Mouse (Mus musculus) MEL (cell line): ENCODE results near the gene Ndufv1. TPM values are rescaled to one million over a fixed set of nuclear protein-coding genes. Genes with fewer than 3 reads are reported as not detected.

Source experiments
- DNase-seq: peaks from one replicate; pipeline ENCODE4 v3.0.0; 2011; ENCODE audit warnings: low read depth, low spot score
- H3K27ac ChIP-seq: 2 replicates; pipeline ENCODE4 v1.5.1; 2012; ENCODE audit warnings: low read depth, mild to moderate bottlenecking, control low read depth, low read length, moderate library complexity; ENCODE audit not compliant: control insufficient read depth
- H3K27me3 ChIP-seq, 2 experiments: fragments of 150-350 bp in 1 of 2; sonication (generic) in 1 of 2; 2 replicates each; pipeline ENCODE4 v1.6.1; 2012; ENCODE audit warnings: low read length in 2 of 2, mild to moderate bottlenecking in 2 of 2, improper control_type of control experiment in 1 of 2, moderate library complexity in 1 of 2; ENCODE audit not compliant: insufficient read depth in 2 of 2, control insufficient read depth in 1 of 2
- H3K36me3 ChIP-seq, 2 experiments: 2 replicates each; pipeline ENCODE4 v1.6.1; 2012 to 2014; ENCODE audit warnings: low read length in 2 of 2, improper control_type of control experiment in 1 of 2, inconsistent platforms in 1 of 2, mild to moderate bottlenecking in 1 of 2; ENCODE audit not compliant: insufficient read depth in 2 of 2, control insufficient read depth in 1 of 2
- H3K4me1 ChIP-seq, 2 experiments: fragments of 150-350 bp in 1 of 2; sonication (generic) in 1 of 2; 2 replicates each; pipeline ENCODE4 v1.6.1; 2012; ENCODE audit warnings: low read length in 2 of 2, improper control_type of control experiment in 1 of 2, mild to moderate bottlenecking in 1 of 2; ENCODE audit not compliant: insufficient read depth in 2 of 2, control insufficient read depth in 1 of 2
- H3K4me3 ChIP-seq, 2 experiments: fragments of 150-350 bp in 1 of 2; sonication (generic) in 1 of 2; 2 replicates each; pipeline ENCODE4 v1.5.1; 2012; ENCODE audit warnings: low read depth in 2 of 2, low read length in 2 of 2, mild to moderate bottlenecking in 2 of 2, moderate library complexity in 2 of 2, control low read depth in 1 of 2, improper control_type of control experiment in 1 of 2; ENCODE audit not compliant: control insufficient read depth in 1 of 2, insufficient read depth in 1 of 2
- H3K79me2 ChIP-seq: 2 replicates; pipeline ENCODE4 v1.6.1; 2012; ENCODE audit warnings: mild to moderate bottlenecking, low read length, moderate library complexity; ENCODE audit not compliant: control insufficient read depth, poor library complexity, insufficient read depth
- H3K9ac ChIP-seq: 2 replicates; pipeline ENCODE4 v1.6.1; 2012; ENCODE audit warnings: low read depth, mild to moderate bottlenecking, control low read depth, low read length, moderate library complexity; ENCODE audit not compliant: control insufficient read depth, poor library complexity, severe bottlenecking
- H3K9me3 ChIP-seq: fragments of 150-350 bp; sonication (generic); replicated peaks from 2 replicates; pipeline ENCODE4 v1.6.1; 2012; ENCODE audit warnings: mild to moderate bottlenecking, low read length, improper control_type of control experiment, moderate library complexity; ENCODE audit not compliant: insufficient read depth
- BHLHE40 ChIP-seq: IDR thresholded peaks from 2 replicates; pipeline ENCODE4 v1.6.1; 2012; ENCODE audit warnings: low read depth, mild to moderate bottlenecking, inconsistent platforms, low read length, improper control_type of control experiment, borderline replicate concordance
- CHD1 ChIP-seq: IDR thresholded peaks from 2 replicates; pipeline ENCODE4 v1.6.1; 2012; ENCODE audit warnings: low read depth, mild to moderate bottlenecking, inconsistent platforms, low read length, improper control_type of control experiment
- CHD2 ChIP-seq: IDR thresholded peaks from 2 replicates; pipeline ENCODE4 v1.6.1; 2011; ENCODE audit warnings: low read length, improper control_type of control experiment
- E2F4 ChIP-seq: IDR thresholded peaks from 2 replicates; pipeline ENCODE4 v1.6.1; 2011; ENCODE audit warnings: low read depth, low read length, improper control_type of control experiment, borderline replicate concordance
- EP300 ChIP-seq, 2 experiments: IDR thresholded peaks; 2 replicates each; pipeline ENCODE4 v1.6.1; 2011; ENCODE audit warnings: improper control_type of control experiment in 2 of 2, low read length in 2 of 2, low read depth in 1 of 2, mild to moderate bottlenecking in 1 of 2
- ETS1 ChIP-seq: IDR thresholded peaks from 2 replicates; pipeline ENCODE4 v1.6.1; 2012; ENCODE audit warnings: low read depth, mild to moderate bottlenecking, inconsistent platforms, low read length, improper control_type of control experiment, moderate library complexity
- GATA1 ChIP-seq: IDR thresholded peaks from 2 replicates; pipeline ENCODE4 v1.6.1; 2011; ENCODE audit warnings: low read depth, low read length, improper control_type of control experiment
- HCFC1 ChIP-seq: IDR thresholded peaks from 2 replicates; pipeline ENCODE4 v1.6.1; 2012; ENCODE audit warnings: low read depth, mild to moderate bottlenecking, inconsistent platforms, low read length, improper control_type of control experiment, moderate library complexity
- JUND ChIP-seq: IDR thresholded peaks from 2 replicates; pipeline ENCODE4 v1.6.1; 2011; ENCODE audit warnings: low read depth, mild to moderate bottlenecking, improper control_type of control experiment, low read length
- KAT2A ChIP-seq: conservative IDR thresholded peaks from 2 replicates; pipeline ENCODE4 v1.6.1; 2012; ENCODE audit warnings: low read depth, low read length, improper control_type of control experiment, inconsistent platforms
- MAX ChIP-seq: IDR thresholded peaks from 2 replicates; pipeline ENCODE4 v1.6.1; 2011; ENCODE audit warnings: low read length, improper control_type of control experiment
- MAZ ChIP-seq: IDR thresholded peaks from 2 replicates; pipeline ENCODE4 v1.6.1; 2012; ENCODE audit warnings: low read depth, mild to moderate bottlenecking, inconsistent platforms, low read length, improper control_type of control experiment
- MXI1 ChIP-seq: IDR thresholded peaks from 2 replicates; pipeline ENCODE4 v1.6.1; 2011; ENCODE audit warnings: mild to moderate bottlenecking, low read depth, low read length, improper control_type of control experiment
- MYC ChIP-seq: IDR thresholded peaks from 2 replicates; pipeline ENCODE4 v1.6.1; 2011; ENCODE audit warnings: low read depth, mild to moderate bottlenecking, low read length, improper control_type of control experiment, moderate library complexity
- NELFE ChIP-seq: IDR thresholded peaks from 2 replicates; pipeline ENCODE4 v1.6.1; 2011; ENCODE audit warnings: low read depth, low read length, improper control_type of control experiment
- NRF1 ChIP-seq: IDR thresholded peaks from 2 replicates; pipeline ENCODE4 v1.6.1; 2014; ENCODE audit warnings: low read depth, mild to moderate bottlenecking, inconsistent platforms, low read length, improper control_type of control experiment, moderate library complexity; ENCODE audit not compliant: poor library complexity, insufficient read depth, severe bottlenecking
- POLR2A ChIP-seq, 2 experiments: IDR thresholded peaks; 2 replicates each; pipeline ENCODE4 v1.6.1; 2011 to 2012; ENCODE audit warnings: low read length in 2 of 2, mild to moderate bottlenecking in 2 of 2, control low read depth in 1 of 2, improper control_type of control experiment in 1 of 2, low read depth in 1 of 2, moderate library complexity in 1 of 2; ENCODE audit not compliant: control insufficient read depth in 1 of 2, insufficient read depth in 1 of 2, poor library complexity in 1 of 2
- POLR2AphosphoS5 ChIP-seq: IDR thresholded peaks from 2 replicates; pipeline ENCODE4 v1.6.1; 2012; ENCODE audit warnings: low read depth, borderline replicate concordance, mild to moderate bottlenecking, inconsistent platforms, low read length, moderate library complexity, mixed read lengths
- RAD21 ChIP-seq: IDR thresholded peaks from 2 replicates; pipeline ENCODE4 v1.6.1; 2011; ENCODE audit warnings: mild to moderate bottlenecking, low read depth, low read length, improper control_type of control experiment
- SIN3A ChIP-seq: IDR thresholded peaks from 2 replicates; pipeline ENCODE4 v1.6.1; 2012; ENCODE audit warnings: low read length, improper control_type of control experiment, inconsistent platforms
- SMC3 ChIP-seq: IDR thresholded peaks from 2 replicates; pipeline ENCODE4 v1.6.1; 2011; ENCODE audit warnings: low read depth, low read length, improper control_type of control experiment
- TAL1 ChIP-seq: IDR thresholded peaks from 2 replicates; pipeline ENCODE4 v1.6.1; 2012; ENCODE audit warnings: mild to moderate bottlenecking, inconsistent platforms, low read length, moderate library complexity, mixed read lengths
- TCF12 ChIP-seq: IDR thresholded peaks from 2 replicates; pipeline ENCODE4 v1.6.1; 2014; ENCODE audit warnings: low read depth, mild to moderate bottlenecking, inconsistent platforms, low read length, improper control_type of control experiment, moderate library complexity
- USF1 ChIP-seq: IDR thresholded peaks from 2 replicates; pipeline ENCODE4 v1.6.1; 2014; ENCODE audit warnings: low read depth, mild to moderate bottlenecking, inconsistent platforms, low read length, improper control_type of control experiment, moderate library complexity
- USF2 ChIP-seq, 2 experiments: IDR thresholded peaks; 2 replicates each; pipeline ENCODE4 v1.6.1; 2011 to 2012; ENCODE audit warnings: improper control_type of control experiment in 2 of 2, low read length in 2 of 2, borderline replicate concordance in 1 of 2, inconsistent platforms in 1 of 2, low read depth in 1 of 2, mild to moderate bottlenecking in 1 of 2; ENCODE audit not compliant: insufficient read depth in 1 of 2
- ZKSCAN1 ChIP-seq: IDR thresholded peaks from 2 replicates; pipeline ENCODE4 v1.6.1; 2012; ENCODE audit warnings: low read depth, mild to moderate bottlenecking, inconsistent platforms, low read length, improper control_type of control experiment, moderate library complexity
- ZMIZ1 ChIP-seq: IDR thresholded peaks from 2 replicates; pipeline ENCODE4 v1.6.1; 2012; ENCODE audit warnings: low read depth, mild to moderate bottlenecking, inconsistent platforms, low read length, improper control_type of control experiment, moderate library complexity
- ZNF384 ChIP-seq: IDR thresholded peaks from 2 replicates; pipeline ENCODE4 v1.6.1; 2012; ENCODE audit warnings: low read depth, mild to moderate bottlenecking, inconsistent platforms, low read length, improper control_type of control experiment
- polyA plus RNA-seq, 2 experiments: library from polyadenylated mRNA; stranded (reverse) in 1 of 2; unstranded in 1 of 2; fragments of >175 nt in 1 of 2; fragments of >200 nt in 1 of 2; gene quantifications; 2 replicates each; pipeline versions ENCODE4 v1.2.1 to v1.2.4; 2012; ENCODE audit warnings: low replicate concordance in 2 of 2, low read depth in 1 of 2; ENCODE audit not compliant: insufficient read length in 2 of 2, insufficient read depth in 1 of 2, missing spikeins in 1 of 2
- total RNA-seq: library from RNA; depleted of rRNA; stranded (reverse); fragments of 300-350 nt; gene quantifications from 2 replicates; pipeline ENCODE4 v1.2.3, GENCODE M21; 2012

Ndufv1 gene
- total and polyA plus RNA-seq, 3 experiments: 218 to 267 TPM; not detected in 1

- Histone ChIP-seq H3K4me3 (no peak within 1 kb of the TSS), H3K4me1 (peaks cover 3 to 10% of the 10 kb centered on the region in 2 experiments; a peak in 3 of 4 replicates), H3K9ac (no peak within 1 kb of the TSS), H3K36me3 (peaks cover 0 to 2% of the 10 kb centered on the region in 2 experiments; a peak in 2 of 4 replicates), H3K9me3 (no peaks in the 10 kb centered on the region), H3K27ac (no peak within 1 kb of the TSS), H3K79me2 (no peaks in the 10 kb centered on the region), H3K27me3 (peaks cover 0 to 3% of the 10 kb centered on the region in 2 experiments; a peak in 1 of 4 replicates)
- peak; percentile 75; the same call in 1 of the 2 replicates for TF ChIP-seq USF1
- no peak for TF ChIP-seq BHLHE40
- no peak for TF ChIP-seq ETS1
- TF ChIP-seq MYC: no peak
- TF ChIP-seq RAD21: no peak
- TF ChIP-seq TCF12: no peak
- no peak for TF ChIP-seq POLR2A (IDR thresholded peaks at IDR 0.05; ENCODE audit: control insufficient read depth in 1 of 2, insufficient read depth in 1 of 2, low read depth in 1 of 2, low read length in 2 of 2, poor library complexity in 1 of 2)
- TF ChIP-seq SMC3: no peak
- peak in 1 of 2 experiments; percentile 33; a peak in 1 of 4 replicates for TF ChIP-seq EP300 (IDR thresholded peaks at IDR 0.05; ENCODE audit: low read depth in 1 of 2, low read length in 2 of 2)
- TF ChIP-seq POLR2AphosphoS5: no peak
- TF ChIP-seq ZMIZ1: no peak
- TF ChIP-seq HCFC1: no peak
- TF ChIP-seq MAZ: no peak
- TF ChIP-seq NELFE: no peak
- TF ChIP-seq KAT2A: no peak
- no peak for TF ChIP-seq E2F4
- peak; percentile 32 for DNase-seq
Observed at GRCm38 (mm10) chr19:4059069-4059740, 46.6 kb upstream of the Ndufv1 start, which contains the start of gene Gstp3. Gstp3 (minus strand) TSS chr19:4059569.

- no peak overlapping the region for H3K27ac ChIP-seq
Observed at GRCm38 (mm10) chr19:4058581-4058980, 46.0 kb upstream of the Ndufv1 start.

More at GRCm38 (mm10) chr19:4058581-4058980, 46.0 kb upstream of the Ndufv1 start:
- peaks cover 0 to 10% of the 10 kb centered on the region in 2 experiments; a peak in 2 of 4 replicates for H3K4me1 ChIP-seq
- no peak for TF ChIP-seq CHD1
- no peak for TF ChIP-seq JUND
- TF ChIP-seq BHLHE40: no peak
- TF ChIP-seq NRF1: no peak
- no peak for TF ChIP-seq SMC3
- TF ChIP-seq ZKSCAN1: no peak
- TF ChIP-seq HCFC1: no peak
- TF ChIP-seq GATA1: no peak
- TF ChIP-seq USF1: no peak
- TF ChIP-seq NELFE: no peak
- TF ChIP-seq USF2 (IDR thresholded peaks at IDR 0.05; ENCODE audit: borderline replicate concordance in 1 of 2, insufficient read depth in 1 of 2, low read depth in 1 of 2, low read length in 2 of 2): no peak
- no peak for TF ChIP-seq CHD2
- no peak for TF ChIP-seq ZNF384
- TF ChIP-seq MXI1: no peak
- no peak for TF ChIP-seq MAX
- no peak for TF ChIP-seq TAL1
- no peak for TF ChIP-seq SIN3A
- no peak for TF ChIP-seq TCF12
- TF ChIP-seq RAD21: no peak
- peaks cover 0 to 3% of the 10 kb centered on the region in 2 experiments; a peak in 1 of 4 replicates for H3K27me3 ChIP-seq
- peaks cover 0 to 2% of the 10 kb centered on the region in 2 experiments; a peak in 2 of 4 replicates for H3K36me3 ChIP-seq
- no peaks in the 10 kb centered on the region for H3K9me3 ChIP-seq
- no peak overlapping the region for H3K4me3 ChIP-seq
- no peaks in the 10 kb centered on the region for H3K79me2 ChIP-seq
- no peak for DNase-seq
- H3K9ac ChIP-seq: no peak overlapping the region
